Mouse (Mus musculus) myocyte (in vitro differentiated cells): ENCODE data around the gene Bin2.

ENCODE experiments used
- E2F4 ChIP-seq: IDR thresholded peaks from one replicate; pipeline ENCODE4 v1.6.1; 2011; ENCODE audit warnings: mild to moderate bottlenecking, control low read depth, moderate library complexity; ENCODE audit not compliant: insufficient read depth
- MYOG ChIP-seq, 3 experiments: IDR thresholded peaks; one replicate each; pipeline ENCODE4 v1.6.1; 2011; ENCODE audit warnings: control low read depth in 2 of 3, low read depth in 2 of 3, mild to moderate bottlenecking in 2 of 3; ENCODE audit not compliant: insufficient read length in 2 of 3, control insufficient read depth in 1 of 3, insufficient read depth in 1 of 3
- POLR2A ChIP-seq: IDR thresholded peaks from one replicate; pipeline ENCODE4 v1.6.1; 2011; ENCODE audit warnings: low read depth, mild to moderate bottlenecking, control low read depth, moderate library complexity; ENCODE audit not compliant: insufficient read length
- USF1 ChIP-seq: IDR thresholded peaks from one replicate; pipeline ENCODE4 v1.6.1; 2011; ENCODE audit warnings: low read depth, mild to moderate bottlenecking, control low read depth, moderate library complexity

DNA sequence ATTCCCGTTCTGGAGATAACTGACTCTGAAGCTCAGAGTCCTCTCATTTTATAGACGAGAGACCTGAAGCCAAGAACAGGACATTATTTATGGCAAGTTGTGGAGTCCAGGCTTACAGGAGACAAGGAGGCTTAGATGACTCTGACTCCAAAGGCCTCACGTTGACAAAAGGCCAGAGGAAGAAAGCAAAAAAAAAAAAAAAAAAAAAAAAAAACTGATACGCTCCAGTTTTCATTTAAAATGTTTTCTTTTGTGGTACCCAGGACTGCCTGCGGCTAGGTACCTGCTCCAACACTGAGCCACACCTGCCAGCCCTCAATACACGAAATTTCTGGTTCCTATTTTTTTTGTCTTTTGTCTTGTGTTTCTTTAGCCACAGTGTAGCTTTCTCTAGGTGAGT, 1.9 kb downstream of the Bin2 start:
- TF ChIP-seq POLR2A (no peak), USF1 (no peak), E2F4 (no peak), MYOG (IDR thresholded peaks at IDR 0.05; ENCODE audit: control insufficient read depth in 1 of 3, insufficient read depth in 1 of 3, insufficient read length in 2 of 3, low read depth in 2 of 3) (no peak)
